Mouse (Mus musculus) lung, embryonic 14.5 days (tissue): ENCODE data around the gene Tgfbi. TPM values are rescaled to one million over a fixed set of nuclear protein-coding genes. Genes with fewer than 3 reads are reported as not detected.

Source experiments
- ATAC-seq: fragments of 200-750 bp; cut with Nextera tagmentation; 2 replicates; pipeline ENCODE4 v1.8.0; 2017; ENCODE audit warnings: mild to moderate bottlenecking, moderate TSS enrichment, moderate library complexity; ENCODE audit not compliant: insufficient read depth
- DNase-seq: peaks from one replicate; pipeline ENCODE4 v3.0.0-alpha.2; 2015
- H3K27ac ChIP-seq: fragments of 300-500 bp; sonication (generic); 2 replicates; pipeline ENCODE4 v1.5.1; 2014; ENCODE audit warnings: low read depth, mild to moderate bottlenecking, moderate library complexity
- H3K27me3 ChIP-seq: fragments of 300-500 bp; sonication (generic); 2 replicates; pipeline ENCODE4 v1.6.1; 2014; ENCODE audit warnings: low read length, control low read depth; ENCODE audit not compliant: insufficient read depth
- H3K36me3 ChIP-seq: fragments of 300-500 bp; sonication (generic); 2 replicates; pipeline ENCODE4 v1.6.1; 2014; ENCODE audit warnings: control low read depth; ENCODE audit not compliant: insufficient read depth
- H3K4me1 ChIP-seq: fragments of 300-500 bp; sonication (generic); 2 replicates; pipeline ENCODE4 v1.6.1; 2014; ENCODE audit warnings: antibody characterized with exemption, control low read depth; ENCODE audit not compliant: insufficient read depth
- H3K4me2 ChIP-seq: fragments of 300-500 bp; sonication (generic); 2 replicates; pipeline ENCODE4 v1.6.1; 2014; ENCODE audit warnings: mild to moderate bottlenecking
- H3K4me3 ChIP-seq: fragments of 300-500 bp; sonication (generic); 2 replicates; pipeline ENCODE4 v1.5.1; 2014; ENCODE audit warnings: low read depth, low read length
- H3K9ac ChIP-seq: fragments of 300-500 bp; sonication (generic); 2 replicates; pipeline ENCODE4 v1.6.1; 2014
- H3K9me3 ChIP-seq: fragments of 300-500 bp; sonication (generic); 2 replicates; pipeline ENCODE4 v1.6.1; 2016; ENCODE audit warnings: low read depth, low read length, control low read depth
- CTCF ChIP-seq: IDR thresholded peaks from 2 replicates; pipeline ENCODE4 v1.5.1; 2016; ENCODE audit warnings: antibody characterized with exemption, low read depth
- WGBS: fragments of 180-500 bp; shearing (Covaris S2); extraction: QIAGEN DNeasy Blood & Tissue Kit; methylation state at CpG from one replicate; pipeline ENCODE4 v1.1.7; 2014; 5-methylcytosine and 5-hydroxymethylcytosine counted together
- polyA plus RNA-seq: library from polyadenylated mRNA; unstranded; fragments of >200 nt; fragmentation: Nextera tagmentation; extraction: Ambion mirVana; gene quantifications from 2 replicates; pipeline ENCODE4 v1.2.1, GENCODE M21; 2014

The Tgfbi gene
- polyA plus RNA-seq, 1 experiment from 2014 or later, result 171 TPM

GRCm38 (mm10) chr13:56681924-56682323 is 72.6 kb downstream of the Tgfbi start:
- Histone ChIP-seq H3K4me3 (no peak overlapping the region), H3K36me3 (no peaks in the 10 kb centered on the region), H3K9me3 (no peaks in the 10 kb centered on the region), H3K9ac (no peak overlapping the region), H3K4me2 (peak overlapping the region; percentile 28), H3K27me3 (no peaks in the 10 kb centered on the region), H3K27ac (peak overlapping the region; percentile 66; the same call in 1 of the 2 replicates), H3K4me1 (peaks cover 30% of the 10 kb centered on the region)
- 46% methylated on average over 4 of the region's 4 CpGs for WGBS
- no peak for DNase-seq
- no peak for TF ChIP-seq CTCF
- no peak for ATAC-seq

- no peaks in the 10 kb centered on the region for H3K27me3 ChIP-seq
- H3K9ac ChIP-seq, result no peak overlapping the region
- peak; percentile 84 for DNase-seq
- TF ChIP-seq CTCF, result no peak
- 63% methylated on average over 17 of the region's 17 CpGs for WGBS
- H3K27ac ChIP-seq, result peak overlapping the region; percentile 66; the same call in 1 of the 2 replicates
- peaks cover 30% of the 10 kb centered on the region for H3K4me1 ChIP-seq
- H3K4me2 ChIP-seq, result peak overlapping the region; percentile 28
- no peak overlapping the region for H3K4me3 ChIP-seq
- no peaks in the 10 kb centered on the region for H3K9me3 ChIP-seq
- H3K36me3 ChIP-seq, result no peaks in the 10 kb centered on the region
- peak; percentile 55 for ATAC-seq
Observed at GRCm38 (mm10) chr13:56682326-56682725, 73.0 kb downstream of the Tgfbi start.

GRCm38 (mm10) chr13:56683306-56683705 is 74.0 kb downstream of the Tgfbi start:
- Histone ChIP-seq H3K9me3 (no peaks in the 10 kb centered on the region), H3K9ac (no peak overlapping the region), H3K27me3 (no peaks in the 10 kb centered on the region), H3K36me3 (no peaks in the 10 kb centered on the region), H3K4me3 (no peak overlapping the region), H3K4me2 (no peak overlapping the region), H3K27ac (no peak overlapping the region), H3K4me1 (peaks cover 21% of the 10 kb centered on the region)
- no peak for DNase-seq
- no peak for ATAC-seq
- 84% methylated on average over 7 of the region's 7 CpGs for WGBS
- TF ChIP-seq CTCF, result no peak

Other genes with a start within 250 kb of the Tgfbi start
- gene Gm3045, start 182.9 kb upstream of the Tgfbi start, polyA plus RNA-seq, result not detected in 2 replicates
- 0.19 and 0.22 TPM in 2 replicates for gene Slc25a48, start 171.2 kb upstream of the Tgfbi start, polyA plus RNA-seq
- gene Il9, start 127.3 kb upstream of the Tgfbi start, polyA plus RNA-seq, result not detected in 2 replicates
- gene Fbxl21, start 87.1 kb upstream of the Tgfbi start, polyA plus RNA-seq, result 1.7 and 2.2 TPM in 2 replicates
- gene Lect2, start 61.0 kb upstream of the Tgfbi start, polyA plus RNA-seq, result not detected in 2 replicates
- 59.2 and 62.0 TPM in 2 replicates for gene Smad5, start 93.5 kb downstream of the Tgfbi start, polyA plus RNA-seq
- gene Gm45623, start 144.3 kb downstream of the Tgfbi start, polyA plus RNA-seq, result 4.6 and 5.0 TPM in 2 replicates